Mouse (Mus musculus) midbrain, embryonic 14.5 days (tissue): ENCODE measurements around the gene Elane. TPM values are rescaled to one million over a fixed set of nuclear protein-coding genes. Genes with fewer than 3 reads are reported as not detected.

Source experiments
- ATAC-seq: fragments of 200-750 bp; cut with Nextera tagmentation; 2 replicates; pipeline ENCODE4 v1.8.0; 2017; ENCODE audit warnings: moderate number of reproducible peaks, moderate library complexity; ENCODE audit not compliant: low FRiP score, low TSS enrichment
- DNase-seq: peaks from one replicate; pipeline ENCODE4 v3.0.0-alpha.2; 2015
- H3K27ac ChIP-seq: fragments of 300-500 bp; sonication (generic); replicated peaks from 2 replicates; pipeline ENCODE4 v1.5.1; 2014; ENCODE audit warnings: mild to moderate bottlenecking, low read depth, low read length, moderate library complexity
- H3K27me3 ChIP-seq: fragments of 300-500 bp; sonication (generic); 2 replicates; pipeline ENCODE4 v1.6.1; 2014; ENCODE audit warnings: low read length, control low read depth, mixed read lengths; ENCODE audit not compliant: control insufficient read depth, insufficient read depth
- H3K36me3 ChIP-seq: fragments of 300-500 bp; sonication (generic); 2 replicates; pipeline ENCODE4 v1.6.1; 2014; ENCODE audit warnings: low read length, control low read depth; ENCODE audit not compliant: control insufficient read depth, insufficient read depth
- H3K4me1 ChIP-seq: fragments of 300-500 bp; sonication (generic); 2 replicates; pipeline ENCODE4 v1.6.1; 2014; ENCODE audit warnings: mild to moderate bottlenecking, antibody characterized with exemption, low read length, control low read depth; ENCODE audit not compliant: control insufficient read depth, insufficient read depth
- H3K4me2 ChIP-seq: fragments of 300-500 bp; sonication (generic); 2 replicates; pipeline ENCODE4 v1.6.1; 2014; ENCODE audit warnings: mild to moderate bottlenecking, low read length, moderate library complexity
- H3K4me3 ChIP-seq: fragments of 300-500 bp; sonication (generic); replicated peaks from 2 replicates; pipeline ENCODE4 v1.5.1; 2014; ENCODE audit warnings: low read depth, low read length
- H3K9ac ChIP-seq: fragments of 300-500 bp; sonication (generic); replicated peaks from 2 replicates; pipeline ENCODE4 v1.6.1; 2014; ENCODE audit warnings: mild to moderate bottlenecking, low read length, moderate library complexity
- H3K9me3 ChIP-seq: fragments of 300-500 bp; sonication (generic); 2 replicates; pipeline ENCODE4 v1.6.1; 2016; ENCODE audit warnings: low read length, control low read depth, mixed read lengths; ENCODE audit not compliant: control insufficient read depth
- WGBS: fragments of 180-500 bp; shearing (Covaris S2); extraction: QIAGEN DNeasy Blood & Tissue Kit; methylation state at CpG from one replicate; pipeline ENCODE4 v1.1.7; 2014; 5-methylcytosine and 5-hydroxymethylcytosine counted together
- polyA plus RNA-seq: library from polyadenylated mRNA; unstranded; fragments of >200 nt; fragmentation: Nextera tagmentation; extraction: Ambion mirVana; gene quantifications from 2 replicates; pipeline ENCODE4 v1.2.1, GENCODE M21; 2014

The Elane gene
- polyA plus RNA-seq, 1 experiment from 2014 or later, result not detected

- 4% methylated on average over 35 of the region's 35 CpGs for WGBS
- no peak overlapping the region for H3K9ac ChIP-seq
- 0 out of 2 replicates have a peak overlapping the region, but pooled peaks have one; percentile 4 for H3K4me2 ChIP-seq
- H3K9me3 ChIP-seq, result no peaks in the 10 kb centered on the region
- no peak for ATAC-seq
- peaks cover 29% of the 10 kb centered on the region for H3K4me1 ChIP-seq
- peaks cover 60% of the 10 kb centered on the region for H3K27me3 ChIP-seq
- H3K27ac ChIP-seq, result no peak overlapping the region
- no peak for DNase-seq
- H3K36me3 ChIP-seq, result no peaks in the 10 kb centered on the region
- H3K4me3 ChIP-seq, result no peak overlapping the region
Measured at GRCm38 (mm10) chr10:79918231-79919078, 32.4 kb downstream of the Elane start.

- Histone ChIP-seq H3K27me3 (peaks cover 65% of the 10 kb centered on the region), H3K27ac (no peak overlapping the region), H3K9me3 (no peaks in the 10 kb centered on the region), H3K36me3 (no peaks in the 10 kb centered on the region), H3K9ac (no peak overlapping the region), H3K4me1 (peaks cover 23% of the 10 kb centered on the region), H3K4me3 (0 out of 2 replicates have a peak overlapping the region, but pooled peaks have one; percentile 2), H3K4me2 (no peak overlapping the region)
- WGBS, result 3% methylated on average over 21 of the region's 21 CpGs
- ATAC-seq (no peak), DNase-seq (no peak)
Measured at GRCm38 (mm10) chr10:79919251-79919849, 33.3 kb downstream of the Elane start.

- peak overlapping the region; percentile 24 for H3K4me3 ChIP-seq
Measured at GRCm38 (mm10) chr10:79920056-79920890, 34.2 kb downstream of the Elane start.

GRCm38 (mm10) chr10:79920958-79921535 is 35.0 kb downstream of the Elane start, which contains the start of gene R3hdm4:
Gene R3hdm4 (minus strand): TSS chr10:79921208.
- DNase-seq (no peak), ATAC-seq (no peak)
- H3K36me3 ChIP-seq, result no peaks in the 10 kb centered on the region
- peak within 1 kb of the TSS; percentile 24 for H3K4me3 ChIP-seq
- WGBS, result 4% methylated on average over 41 of the region's 41 CpGs
- H3K9ac ChIP-seq, result peak within 1 kb of the TSS; percentile 39
- H3K4me2 ChIP-seq, result peak within 1 kb of the TSS; percentile 42
- H3K4me1 ChIP-seq, result peaks cover 12% of the 10 kb centered on the region
- peaks cover 65% of the 10 kb centered on the region for H3K27me3 ChIP-seq
- H3K27ac ChIP-seq, result no peak within 1 kb of the TSS
- H3K9me3 ChIP-seq, result no peaks in the 10 kb centered on the region

More at GRCm38 (mm10) chr10:79920056-79920890, 34.2 kb downstream of the Elane start:
- H3K27ac ChIP-seq, result no peak overlapping the region
- no peaks in the 10 kb centered on the region for H3K36me3 ChIP-seq
- H3K27me3 ChIP-seq, result peaks cover 65% of the 10 kb centered on the region
- 11% methylated on average over 26 of the region's 26 CpGs for WGBS
- DNase-seq (no peak), ATAC-seq (no peak)
- no peaks in the 10 kb centered on the region for H3K9me3 ChIP-seq
- no peak overlapping the region for H3K9ac ChIP-seq
- H3K4me1 ChIP-seq, result peaks cover 16% of the 10 kb centered on the region
- peak overlapping the region; percentile 42 for H3K4me2 ChIP-seq

- no peak overlapping the region for H3K27ac ChIP-seq
- H3K36me3 ChIP-seq, result no peaks in the 10 kb centered on the region
- H3K9me3 ChIP-seq, result no peaks in the 10 kb centered on the region
- H3K9ac ChIP-seq, result peak overlapping the region; percentile 39
- under 1% methylated on average over 34 of the region's 34 CpGs for WGBS
- DNase-seq (no peak), ATAC-seq (no peak)
- peak overlapping the region; percentile 42 for H3K4me2 ChIP-seq
- H3K27me3 ChIP-seq, result peaks cover 65% of the 10 kb centered on the region
- H3K4me3 ChIP-seq, result peak overlapping the region; percentile 24
- peaks cover 14% of the 10 kb centered on the region; the same call in 1 of the 2 replicates for H3K4me1 ChIP-seq
Measured at GRCm38 (mm10) chr10:79921572-79921971, 35.5 kb downstream of the Elane start.

- Histone ChIP-seq H3K9me3 (no peaks in the 10 kb centered on the region), H3K27me3 (peaks cover 38% of the 10 kb centered on the region), H3K4me2 (peak overlapping the region; percentile 88), H3K9ac (no peak overlapping the region), H3K4me3 (no peak overlapping the region), H3K36me3 (no peaks in the 10 kb centered on the region), H3K4me1 (peaks cover 21% of the 10 kb centered on the region), H3K27ac (0 out of 2 replicates have a peak overlapping the region, but pooled peaks have one; percentile 9)
- WGBS, result 11% methylated on average over 29 of the region's 29 CpGs
- ATAC-seq (no peak), DNase-seq (peak; percentile 96)
Measured at GRCm38 (mm10) chr10:79924998-79925784, 39.1 kb downstream of the Elane start.

GRCm38 (mm10) chr10:79925785-79926490 is 39.9 kb downstream of the Elane start:
- H3K9ac ChIP-seq, result peak overlapping the region; percentile 77
- peaks cover 21% of the 10 kb centered on the region for H3K4me1 ChIP-seq
- H3K4me2 ChIP-seq, result peak overlapping the region; percentile 88
- H3K27ac ChIP-seq, result 0 out of 2 replicates have a peak overlapping the region, but pooled peaks have one; percentile 9
- H3K9me3 ChIP-seq, result no peaks in the 10 kb centered on the region
- ATAC-seq (no peak), DNase-seq (no peak)
- peak overlapping the region; percentile 87 for H3K4me3 ChIP-seq
- H3K27me3 ChIP-seq, result peaks cover 30% of the 10 kb centered on the region
- WGBS, result 12% methylated on average over 15 of the region's 15 CpGs
- H3K36me3 ChIP-seq, result 0 out of 2 replicates have a peak, but pooled peaks cover 4% of the 10 kb centered on the region
